Mouse (Mus musculus) telencephalon, adult 2 months (tissue): ENCODE measurements at regions not wholly inside any gene's neighbourhood (a gene's known extent, or its start where the extent isn't known, plus 50 kb on each side); places are given as distances from the start of the nearest gene placed in this dataset.

Source experiments
- DNase-seq: peaks from one replicate; pipeline ENCODE4 v3.0.0-alpha.2; 2011; ENCODE audit warnings: low read depth, low spot score

- no peak for DNase-seq
Observed at GRCm38 (mm10) chr3:38221834-38222215, 262.8 kb downstream of the Ankrd50 start.

- DNase-seq: peak; percentile 24
Observed at GRCm38 (mm10) chr3:38220934-38221833, 263.5 kb downstream of the Ankrd50 start.

GRCm38 (mm10) chr3:38209081-38209480, 275.6 kb downstream of the Ankrd50 start:
- no peak for DNase-seq

- DNase-seq: no peak
Observed at GRCm38 (mm10) chr3:38207867-38208266, 276.8 kb downstream of the Ankrd50 start.

- DNase-seq: peak; percentile 15
Observed at GRCm38 (mm10) chr3:38201861-38202656, 282.6 kb downstream of the Ankrd50 start.

- DNase-seq: no peak
Observed at GRCm38 (mm10) chr3:38194001-38194400, 290.6 kb downstream of the Ankrd50 start.

- no peak for DNase-seq
Observed at GRCm38 (mm10) chr3:38187406-38187896, 297.2 kb downstream of the Ankrd50 start.

GRCm38 (mm10) chr3:38186503-38186902, 298.1 kb downstream of the Ankrd50 start:
- no peak for DNase-seq

GRCm38 (mm10) chr3:38178295-38178694, 306.3 kb downstream of the Ankrd50 start:
- no peak for DNase-seq

- DNase-seq: no peak
Observed at GRCm38 (mm10) chr3:38175946-38176345, 308.7 kb downstream of the Ankrd50 start.

GRCm38 (mm10) chr3:38174735-38175280, 309.8 kb downstream of the Ankrd50 start:
- DNase-seq: no peak

GRCm38 (mm10) chr3:38152408-38152807, 332.2 kb downstream of the Ankrd50 start:
- DNase-seq: no peak

- no peak for DNase-seq
Observed at GRCm38 (mm10) chr3:38151821-38152220, 332.8 kb downstream of the Ankrd50 start.

GRCm38 (mm10) chr3:38146663-38147062, 338.0 kb downstream of the Ankrd50 start:
- DNase-seq: no peak

GRCm38 (mm10) chr3:38145444-38145843, 339.2 kb downstream of the Ankrd50 start:
- DNase-seq: no peak

- no peak for DNase-seq
Observed at GRCm38 (mm10) chr3:38144650-38145049, 340.0 kb downstream of the Ankrd50 start.

GRCm38 (mm10) chr3:38143147-38143883, 341.3 kb downstream of the Ankrd50 start:
- DNase-seq: peak; percentile 55

GRCm38 (mm10) chr3:38139387-38139786, 345.3 kb downstream of the Ankrd50 start:
- DNase-seq: peak; percentile 17

GRCm38 (mm10) chr3:38138014-38138413, 346.6 kb downstream of the Ankrd50 start:
- DNase-seq: no peak

GRCm38 (mm10) chr3:38135808-38136214, 348.8 kb downstream of the Ankrd50 start:
- DNase-seq: no peak

GRCm38 (mm10) chr3:38134425-38134824, 350.2 kb downstream of the Ankrd50 start:
- no peak for DNase-seq
